Mouse (Mus musculus) ES-CJ7 (cell line): Measurements from ENCODE around the gene Sash1.

Experiments
- DNase-seq: peaks from one replicate; pipeline ENCODE4 v3.0.0; 2011; ENCODE audit warnings: low read depth, low spot score

The Sash1 gene

DNA sequence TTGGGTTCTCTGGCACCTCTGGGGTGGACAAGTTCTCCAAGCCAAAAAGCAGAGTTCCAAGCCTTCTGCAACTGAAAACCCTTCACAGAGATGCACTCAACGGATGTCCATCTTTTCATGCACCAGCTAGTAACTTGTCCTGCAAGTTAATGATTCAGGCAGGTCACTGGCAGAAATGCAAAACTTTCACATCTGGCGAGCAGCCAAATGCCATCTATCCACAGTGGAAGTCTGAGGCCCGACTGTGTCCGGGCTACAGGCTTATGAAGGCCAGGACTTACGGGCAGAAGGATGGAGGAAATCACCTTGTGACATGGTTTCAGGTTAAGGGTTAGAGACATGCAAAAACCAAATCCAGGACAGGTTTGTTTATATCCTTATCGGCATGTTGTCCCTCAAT is 88.0 kb downstream of the Sash1 start:
- DNase-seq = no peak

DNA sequence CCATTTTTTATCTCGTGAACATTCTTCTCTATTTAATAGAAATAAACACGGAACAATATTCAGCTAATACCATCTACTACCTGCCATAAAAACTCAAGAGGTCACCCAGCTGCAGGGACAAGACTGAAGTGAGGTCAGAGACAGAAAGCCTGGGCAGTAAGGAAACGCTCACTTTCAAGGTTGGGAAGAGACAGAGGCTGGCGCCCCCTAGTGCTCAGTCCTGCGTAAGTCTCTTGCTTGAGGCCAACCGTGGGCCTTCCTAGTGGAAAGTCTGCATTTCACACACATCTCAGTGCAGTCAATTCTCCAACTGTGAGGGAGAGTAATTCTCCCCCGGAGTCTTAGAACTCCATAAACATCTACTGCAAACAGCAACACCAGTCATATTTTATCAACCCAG is 90.5 kb downstream of the Sash1 start:
- peak; percentile 70 for DNase-seq

DNA sequence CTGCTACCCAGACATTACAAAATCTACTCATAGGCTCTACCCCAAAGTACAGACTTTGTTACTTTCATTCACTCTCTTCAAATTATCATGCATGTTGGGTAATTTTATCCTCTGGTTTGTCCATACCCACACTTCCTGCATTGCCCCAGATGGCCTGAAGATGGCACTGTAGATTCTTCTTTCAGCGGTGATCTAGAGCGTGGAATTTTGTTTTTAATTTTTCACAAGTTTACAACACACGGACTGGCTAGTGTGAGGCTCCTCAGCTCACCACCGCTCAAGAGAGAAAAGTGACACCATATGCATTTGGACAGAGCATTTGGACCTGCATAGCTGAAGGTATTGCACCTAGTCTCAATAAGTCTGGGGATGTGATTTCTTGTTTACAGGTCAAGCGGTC is 93.5 kb downstream of the Sash1 start:
- DNase-seq = peak; percentile 25

DNA sequence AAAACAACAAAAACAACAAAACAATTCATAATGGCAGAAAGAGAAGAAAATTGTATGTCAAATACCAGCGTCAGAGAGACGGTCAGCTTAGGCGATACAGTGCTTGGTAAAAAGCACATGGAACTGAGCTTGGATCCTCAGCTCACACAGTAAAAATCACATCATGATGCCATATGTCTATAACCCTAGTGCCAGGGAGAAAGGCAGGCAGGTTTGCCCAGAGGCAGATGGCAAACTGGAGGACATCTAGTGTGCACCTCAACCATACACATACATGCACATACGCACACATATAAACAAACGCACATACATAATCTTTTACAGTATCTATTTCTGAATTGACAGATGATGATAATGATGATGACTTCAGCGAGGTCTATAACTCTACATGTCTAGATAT is 96.8 kb downstream of the Sash1 start:
- no peak for DNase-seq

DNA sequence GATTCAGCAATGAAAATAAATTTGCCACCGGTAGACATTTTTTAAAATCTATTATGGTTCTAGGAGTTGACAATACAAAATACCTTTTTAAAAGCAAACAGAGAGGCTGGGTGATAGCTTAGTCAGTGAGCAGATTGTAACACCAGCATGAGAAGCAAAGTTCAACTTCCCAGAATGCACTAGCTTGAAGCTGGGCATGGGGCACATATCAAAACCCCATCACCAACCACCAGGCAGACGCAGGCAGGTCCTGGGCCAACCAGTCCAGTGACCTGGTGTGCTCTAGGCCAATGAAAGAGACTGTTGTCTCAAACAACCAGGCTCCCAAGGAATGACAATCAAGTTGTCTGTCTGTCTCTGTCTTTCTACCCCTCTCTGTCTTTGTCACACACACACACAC is 98.6 kb downstream of the Sash1 start:
- no peak for DNase-seq

DNA sequence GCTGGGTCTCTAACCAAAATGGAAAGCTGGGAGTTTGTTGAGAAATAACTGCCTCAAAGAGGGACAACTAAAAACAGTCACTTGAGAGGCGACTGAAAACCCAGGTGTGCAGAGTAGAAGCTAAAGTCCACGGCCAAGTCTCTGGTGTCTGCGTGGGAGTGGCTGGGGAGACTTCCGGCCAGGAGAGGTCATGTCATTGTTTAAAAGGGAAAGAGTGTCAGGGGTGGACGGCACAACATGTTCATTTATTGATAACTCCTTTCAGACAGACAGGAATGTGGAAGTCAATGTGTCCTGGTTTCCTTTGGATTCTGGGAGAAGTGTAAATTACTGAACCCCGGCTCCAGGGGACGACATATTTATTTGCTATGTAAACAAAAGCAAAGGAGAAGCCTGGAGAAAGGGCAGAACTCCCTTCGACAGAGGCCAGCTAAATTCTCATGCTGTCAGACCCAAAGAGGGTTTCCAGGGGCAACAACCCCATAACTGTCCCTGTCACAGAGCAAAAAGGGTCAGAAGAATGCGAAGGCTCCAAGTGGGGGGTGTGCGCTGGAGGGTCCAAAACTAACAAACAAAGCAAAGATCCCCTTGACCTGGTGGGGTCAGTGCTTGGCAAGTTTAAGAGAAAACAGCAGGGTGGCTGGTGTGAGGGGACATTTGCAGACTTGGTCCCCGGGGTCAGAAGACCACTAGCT is 100.3 kb downstream of the Sash1 start:
- no peak for DNase-seq

DNA sequence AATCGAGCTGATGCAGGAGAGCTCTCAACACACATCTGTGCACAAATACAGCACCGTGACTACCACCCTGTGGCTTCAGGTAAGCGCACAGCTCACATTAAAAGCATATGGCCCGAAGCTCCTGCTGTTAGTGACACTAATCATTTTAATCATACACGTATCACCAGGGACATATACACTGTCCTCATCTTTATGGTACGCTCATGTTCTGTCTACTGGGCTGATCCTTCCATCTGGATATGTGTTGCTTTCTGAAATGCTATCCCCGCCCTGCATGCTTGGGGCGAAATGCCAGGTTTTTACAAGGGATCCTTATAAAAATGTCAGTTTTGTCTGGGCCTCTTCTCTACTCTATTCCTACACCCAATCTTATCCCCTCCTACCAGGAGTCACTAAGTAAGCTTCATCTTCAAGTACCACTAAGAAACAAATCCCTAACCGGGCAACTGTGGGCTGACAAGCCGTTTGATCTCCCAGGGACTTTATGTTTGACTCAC is 103.9 kb downstream of the Sash1 start:
- no peak for DNase-seq

DNA sequence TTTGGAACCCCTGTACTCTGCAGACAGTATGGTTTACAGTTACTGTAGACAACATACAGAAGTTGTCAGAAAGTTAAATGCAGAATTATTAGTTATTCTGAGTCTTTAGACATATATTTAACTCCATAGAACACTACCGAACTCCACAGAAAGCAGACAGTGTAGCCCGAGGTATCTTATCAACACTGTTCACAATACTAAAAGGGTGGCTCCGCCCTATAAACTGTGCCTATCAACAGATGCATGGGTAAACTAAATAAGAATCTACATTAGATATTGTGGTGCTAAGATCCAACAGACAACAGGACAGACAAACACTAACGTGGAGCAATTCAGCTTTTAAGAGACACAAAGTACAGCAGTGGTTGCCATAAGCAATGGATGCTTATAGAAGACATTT is 106.0 kb downstream of the Sash1 start:
- DNase-seq = no peak

DNA sequence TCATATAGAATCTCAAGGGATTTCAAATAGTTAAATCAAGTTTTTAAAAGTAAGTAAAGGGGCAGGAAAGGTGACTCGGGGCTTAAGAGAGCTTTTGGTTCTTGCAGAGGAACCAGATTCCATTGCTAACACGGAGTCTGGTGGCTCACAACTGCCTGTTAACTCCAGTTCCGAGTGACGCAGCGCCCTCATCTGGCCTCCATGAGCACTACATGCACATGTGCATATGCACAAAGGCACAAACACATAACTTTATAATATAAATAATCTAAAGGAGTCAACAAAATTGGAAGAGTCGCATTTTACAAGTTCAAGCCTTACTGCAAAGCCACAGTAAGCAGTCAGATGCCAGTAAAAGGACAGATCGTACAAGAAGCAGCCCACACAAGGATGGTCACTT is 107.0 kb downstream of the Sash1 start:
- DNase-seq = peak; percentile 32

DNA sequence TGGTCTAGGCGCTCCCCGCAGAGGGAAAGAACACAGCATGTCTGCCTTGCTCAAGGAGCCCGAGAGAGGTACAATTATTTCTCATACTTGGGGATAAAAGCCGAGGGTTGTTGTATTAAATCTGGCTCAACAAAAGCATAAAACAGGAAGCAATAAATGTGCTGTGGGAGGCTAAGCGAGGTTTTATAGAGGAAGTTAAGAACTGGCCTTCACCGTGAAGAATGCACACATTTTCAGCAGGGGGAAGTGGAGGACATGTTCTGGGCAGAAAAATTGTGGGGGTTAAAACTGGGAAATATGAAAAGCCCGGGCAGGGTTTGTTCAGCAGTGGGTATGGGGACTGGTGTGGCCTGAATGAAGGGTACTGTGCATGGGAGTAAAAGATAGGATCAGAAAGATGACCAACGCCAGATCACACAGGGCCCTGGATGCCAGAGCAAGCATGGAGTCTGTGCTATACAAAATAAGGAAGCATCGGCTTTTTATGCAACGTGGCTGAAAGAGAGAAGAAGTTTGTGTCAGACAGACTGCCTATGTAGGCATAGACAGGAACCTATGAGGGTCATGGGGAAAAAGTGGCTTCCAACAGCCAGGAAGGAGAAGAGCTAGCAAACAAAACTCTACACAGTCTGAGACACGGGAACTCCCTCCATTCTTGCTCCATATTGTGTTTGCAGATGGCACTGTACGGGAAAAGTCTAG is 108.2 kb downstream of the Sash1 start:
- DNase-seq = no peak

DNA sequence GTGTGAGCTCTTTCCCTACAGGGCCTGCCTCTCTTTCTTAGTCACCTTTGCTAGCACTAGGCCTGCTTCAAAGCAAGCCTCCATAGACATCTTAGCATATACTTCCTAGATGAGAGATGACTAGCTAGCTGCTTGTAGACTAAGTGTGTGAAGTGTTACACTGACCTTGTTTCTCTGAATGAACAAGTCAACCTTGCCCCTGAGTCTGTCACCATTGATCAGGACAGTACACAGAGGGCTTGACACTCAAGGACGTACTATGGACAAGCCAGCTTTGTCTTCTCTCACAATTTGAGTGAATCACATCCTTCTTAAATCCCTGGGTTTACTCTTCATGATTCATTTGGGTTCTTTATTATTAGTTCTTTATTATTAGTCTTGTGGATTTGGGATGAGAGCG is 109.1 kb downstream of the Sash1 start:
- DNase-seq = no peak

DNA sequence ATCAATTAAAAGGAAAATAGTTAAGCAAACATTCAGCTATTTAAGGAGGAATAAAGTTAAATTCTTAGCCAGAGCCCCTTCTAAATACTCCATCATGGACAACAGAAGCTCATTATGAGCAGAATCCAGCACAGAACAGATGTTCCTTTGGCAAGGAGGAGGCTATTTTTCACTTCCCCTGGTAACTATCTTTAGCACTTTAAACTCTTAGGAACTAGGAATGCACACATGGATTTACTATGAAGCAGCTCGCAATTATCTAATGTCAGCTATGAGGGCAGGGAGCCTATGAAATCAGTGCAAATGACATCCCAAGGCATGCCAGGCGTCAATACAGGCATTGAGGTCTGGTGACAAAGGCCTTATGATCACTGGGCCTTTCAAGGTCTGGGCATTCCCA is 110.1 kb downstream of the Sash1 start:
- no peak for DNase-seq

DNA sequence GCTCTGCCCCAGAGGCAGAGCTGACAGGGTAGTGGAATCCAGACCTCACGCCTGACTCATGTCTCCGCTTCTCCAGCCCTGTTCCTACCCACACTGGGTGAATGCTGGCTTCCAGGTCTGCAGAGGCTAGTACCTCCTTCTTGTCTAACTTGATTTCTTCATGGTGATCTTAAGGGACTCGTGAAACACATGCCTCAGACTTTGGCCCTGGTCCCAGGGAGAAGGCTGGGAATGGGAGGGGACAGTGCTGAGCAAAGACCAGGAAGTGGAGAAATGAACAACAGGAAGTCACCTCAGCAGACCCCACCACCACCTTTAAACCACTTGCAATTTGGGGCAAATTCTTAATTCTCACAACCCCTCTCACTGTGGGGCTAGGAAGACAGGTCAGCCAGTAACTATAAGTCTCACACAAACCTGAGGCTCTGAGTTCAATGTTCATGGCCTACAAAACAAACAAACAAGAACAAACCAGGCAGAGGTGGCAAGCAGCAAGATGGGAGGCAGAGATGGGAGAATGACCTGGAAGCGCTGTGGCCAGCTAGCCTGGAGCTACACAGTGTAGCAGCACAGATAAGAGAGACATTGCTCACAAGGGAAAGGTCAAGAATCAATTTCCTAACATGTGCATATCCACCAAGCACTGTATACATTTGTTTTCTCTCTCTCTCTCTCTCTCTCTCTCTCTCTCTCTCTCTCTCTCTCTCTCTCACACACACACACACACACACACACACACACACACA is 113.2 kb downstream of the Sash1 start:
- no peak for DNase-seq

DNA sequence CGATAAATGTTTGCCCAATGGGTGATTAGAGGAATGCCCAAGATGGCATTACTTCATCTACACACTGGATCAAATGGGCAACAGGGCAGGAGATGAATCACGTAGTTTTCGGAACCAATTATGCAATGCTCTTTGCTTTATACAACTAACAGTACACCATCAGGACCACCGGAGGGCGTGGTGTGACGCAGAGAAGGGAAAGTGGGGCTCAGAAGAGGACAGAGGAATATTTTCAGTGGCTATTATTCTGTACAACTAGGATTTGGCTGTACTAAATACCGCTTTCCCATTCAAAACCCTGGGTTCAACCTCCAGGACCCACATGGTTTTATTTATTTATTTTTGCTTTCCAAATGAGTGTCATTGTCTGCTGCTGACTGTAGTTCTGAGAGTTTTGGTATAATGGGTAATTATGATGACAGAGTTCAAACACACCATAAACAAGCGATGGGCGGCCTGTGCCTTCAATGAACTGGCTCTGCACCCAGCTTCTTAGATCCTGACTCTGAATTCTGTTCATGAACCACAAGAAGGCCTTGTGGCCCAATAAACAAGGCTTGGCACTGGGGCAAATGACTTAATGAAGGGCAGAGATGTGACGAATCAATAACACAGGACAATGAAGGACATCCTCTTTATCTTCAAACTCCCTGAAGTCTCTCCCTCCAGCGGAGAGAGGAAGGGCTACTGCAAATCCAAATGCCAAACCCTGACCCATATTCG is 114.8 kb downstream of the Sash1 start:
- DNase-seq = no peak

DNA sequence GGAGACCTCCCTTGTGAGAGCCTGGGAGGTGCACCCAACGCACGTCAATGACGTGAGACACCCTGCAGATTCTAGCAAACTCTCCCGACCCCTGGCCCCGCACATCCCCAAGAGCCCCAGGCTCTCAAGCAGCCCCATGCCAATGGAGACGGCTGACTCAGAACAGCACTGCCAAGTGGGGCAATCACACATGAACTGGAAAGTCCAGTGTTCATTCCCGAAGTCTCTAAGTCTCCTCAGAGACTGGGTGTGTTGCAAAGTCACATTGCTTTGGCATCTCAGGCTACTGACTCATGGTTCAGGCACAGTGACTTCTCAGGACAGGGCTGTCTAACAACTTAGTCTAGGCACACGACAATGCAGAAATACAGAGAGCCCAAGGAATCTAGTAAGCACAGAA is 117.2 kb downstream of the Sash1 start:
- DNase-seq = no peak

DNA sequence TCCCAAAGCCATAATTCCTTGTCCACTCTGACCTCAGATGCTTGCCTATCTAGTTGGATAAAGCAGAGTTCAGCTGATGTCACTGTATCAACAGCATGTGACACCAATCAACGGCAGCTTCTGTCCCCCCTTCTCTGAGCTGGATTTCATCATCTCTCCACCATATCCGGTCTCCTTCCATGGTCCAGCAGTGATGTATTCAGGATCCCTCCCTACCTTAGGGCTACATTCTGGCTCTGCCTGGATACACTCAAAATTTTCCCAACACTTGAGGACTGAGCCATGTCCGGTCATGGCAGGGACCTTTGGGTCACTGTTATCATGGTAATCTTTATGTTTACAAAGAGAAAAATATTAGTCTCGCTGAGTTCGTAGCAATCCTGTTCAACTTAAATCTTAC is 118.5 kb downstream of the Sash1 start:
- DNase-seq = no peak

DNA sequence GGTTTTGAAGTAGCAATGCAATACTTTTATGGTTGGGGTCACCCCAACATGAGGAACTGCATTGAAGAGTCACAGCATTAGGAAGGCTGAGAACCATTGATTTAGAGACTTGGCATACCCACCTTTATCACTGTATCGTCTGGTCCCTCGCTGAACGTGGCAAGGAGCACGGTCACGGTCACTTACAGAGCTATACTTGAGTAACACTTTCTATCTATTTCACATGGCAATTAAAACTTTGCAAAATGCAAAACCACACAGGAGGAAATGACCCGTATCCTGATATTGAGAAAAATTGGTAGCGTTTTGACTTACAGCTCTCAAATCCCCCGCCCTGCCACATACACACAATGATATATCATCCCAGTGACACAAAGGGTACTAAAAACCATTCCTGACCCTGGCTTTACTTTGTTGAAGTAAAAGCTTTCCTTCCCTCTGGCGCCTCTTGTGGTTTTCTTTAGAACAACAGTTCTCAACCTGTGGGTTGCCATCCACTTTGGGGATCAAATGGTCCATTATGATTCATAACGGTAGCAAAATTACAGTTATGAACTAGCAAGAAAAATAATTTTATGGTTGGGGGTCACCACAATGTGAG is 119.8 kb downstream of the Sash1 start:
- DNase-seq = no peak

DNA sequence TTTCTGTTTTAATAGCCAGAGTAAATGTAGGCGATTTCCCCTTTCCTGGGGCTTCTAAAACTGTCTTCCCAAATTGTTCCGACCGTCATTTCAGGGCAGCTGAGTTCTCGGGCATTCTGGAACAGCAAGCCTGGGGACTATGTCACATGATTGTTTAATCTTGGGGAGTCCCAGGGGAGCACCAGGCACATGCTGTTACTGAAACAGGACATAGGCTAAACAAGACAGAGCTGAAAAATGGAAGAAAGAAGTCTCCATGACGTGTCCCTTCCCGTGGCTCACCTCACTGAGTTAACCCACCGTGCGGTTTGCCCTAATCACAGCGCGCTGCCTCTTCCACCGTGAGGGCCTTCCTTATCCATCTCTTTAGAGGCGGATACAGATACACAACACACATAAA is 123.1 kb downstream of the Sash1 start:
- no peak for DNase-seq

DNA sequence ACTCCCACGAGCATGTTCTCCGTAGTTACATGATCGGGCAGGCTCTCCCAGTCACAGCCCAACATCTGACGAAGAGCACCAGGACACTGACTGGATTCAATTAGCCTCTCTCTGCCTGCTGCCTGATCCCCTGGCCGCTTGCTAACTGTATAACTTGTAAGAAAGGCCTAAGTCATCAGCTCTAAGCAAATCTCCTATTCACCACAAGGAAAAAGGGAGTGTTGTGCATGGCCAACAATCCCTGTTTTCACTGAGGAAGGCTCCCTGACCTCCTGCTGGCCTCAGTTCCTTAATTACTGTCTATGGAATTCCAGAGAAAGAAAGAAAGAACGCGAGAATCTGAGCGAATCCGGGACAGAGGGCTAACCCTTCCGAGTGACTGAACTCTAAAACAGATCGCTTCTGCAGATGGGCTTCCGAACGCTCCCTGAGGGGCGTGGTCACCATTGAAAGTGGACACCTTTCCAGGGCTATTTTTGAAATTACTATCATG is 123.6 kb downstream of the Sash1 start:
- peak; percentile 17 for DNase-seq

DNA sequence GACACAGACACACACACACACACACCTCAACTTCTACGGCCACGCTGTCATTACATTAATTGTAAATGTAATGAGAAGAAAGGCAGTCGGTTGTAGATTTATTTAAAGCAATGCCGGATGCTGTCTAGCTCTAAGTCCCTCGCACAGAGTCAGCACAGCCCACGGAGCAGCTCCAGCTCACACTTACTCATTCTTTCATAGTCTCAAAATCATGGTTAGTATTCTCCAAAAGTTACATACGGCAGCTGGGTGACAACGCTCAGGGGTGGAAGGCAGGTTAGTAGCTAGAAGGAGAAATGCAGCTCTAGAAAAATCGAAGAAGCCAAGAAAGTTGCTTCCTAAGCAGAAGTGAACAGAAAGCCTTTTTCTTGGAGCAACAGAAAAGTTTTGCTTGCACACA is 124.2 kb downstream of the Sash1 start:
- DNase-seq = no peak

DNA sequence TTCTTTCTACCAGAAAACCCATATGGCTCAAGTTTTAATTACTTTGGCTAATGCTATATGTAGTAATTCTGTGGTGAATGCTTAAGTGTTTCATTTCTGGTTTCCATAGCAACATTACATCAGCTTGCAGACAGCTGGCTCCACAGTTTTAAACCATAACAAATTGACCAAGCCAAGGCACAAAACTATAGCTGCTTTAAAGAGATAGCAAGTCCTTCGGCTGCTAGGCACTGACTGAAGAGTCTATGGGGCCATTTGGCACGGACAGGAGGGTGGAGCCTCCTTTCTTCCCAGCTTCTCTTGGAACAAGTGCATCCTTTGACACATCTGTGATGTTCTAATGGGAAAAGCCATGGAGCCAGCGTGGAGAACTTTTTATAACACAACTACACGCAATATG is 125.3 kb downstream of the Sash1 start:
- DNase-seq = no peak
